Mouse (Mus musculus) retina, postnatal 1 day (tissue): ENCODE measurements at regions not wholly inside any gene's neighbourhood (a gene's known extent, or its start where the extent isn't known, plus 50 kb on each side); places are given as distances from the start of the nearest gene placed in this dataset.

Experiments
- DNase-seq: peaks from one replicate; pipeline ENCODE4 v3.0.0-alpha.2; 2012

DNA sequence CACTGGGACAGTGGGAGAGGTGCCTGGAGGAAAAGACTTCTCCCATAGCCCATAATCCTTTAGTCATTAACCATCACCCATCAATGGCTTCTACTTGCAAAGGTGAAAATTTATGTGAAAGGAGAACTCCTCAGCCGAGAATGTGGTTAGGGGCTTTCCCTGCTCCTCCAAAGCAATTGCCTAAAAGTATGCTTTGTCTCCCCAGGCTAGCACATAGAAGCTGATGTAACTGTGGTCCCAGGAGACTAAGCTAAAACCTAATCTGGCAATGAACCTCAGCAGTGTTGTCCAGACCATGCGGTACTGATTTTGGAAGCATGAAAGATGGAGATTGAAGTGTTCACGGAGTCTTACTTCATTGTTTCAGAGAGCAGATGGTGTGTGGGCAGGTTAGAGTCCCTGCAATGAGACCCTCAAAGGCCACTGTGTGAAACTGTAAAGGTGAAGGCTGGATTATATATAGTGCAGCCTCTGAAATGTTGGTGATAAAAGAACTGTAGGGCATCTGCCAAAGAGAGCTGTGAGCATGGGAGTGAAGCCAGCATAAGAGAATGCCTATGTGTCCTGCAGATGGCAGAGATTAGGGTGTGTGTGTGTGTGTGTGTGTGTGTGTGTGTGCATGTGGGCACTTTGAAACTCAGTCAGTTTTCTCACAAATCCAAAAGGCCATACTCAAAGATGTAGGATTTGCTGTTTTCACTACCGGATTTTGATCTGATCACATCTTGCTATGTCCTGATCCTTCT, 289.6 kb upstream of the Fermt1 start:
- no peak for DNase-seq

DNA sequence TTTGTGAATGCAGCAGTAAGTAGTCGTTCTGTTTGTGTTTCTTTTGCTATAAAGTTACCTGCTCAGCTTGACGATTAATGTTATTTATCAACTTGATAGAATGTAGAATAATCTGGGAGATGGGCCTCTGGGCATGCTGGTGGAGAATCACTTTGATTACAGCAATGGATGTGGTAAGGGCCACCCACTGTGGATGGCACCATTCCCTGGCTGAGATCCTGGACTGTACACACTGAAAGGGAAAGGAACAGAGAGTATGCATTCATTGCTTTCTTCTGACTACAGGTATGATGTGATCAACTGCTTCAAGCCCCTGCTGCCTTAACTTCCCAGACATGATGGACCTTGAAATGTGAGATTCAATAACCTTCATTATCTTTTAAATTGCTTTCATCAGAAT, 299.8 kb upstream of the Bmp2 start:
- no peak for DNase-seq

DNA sequence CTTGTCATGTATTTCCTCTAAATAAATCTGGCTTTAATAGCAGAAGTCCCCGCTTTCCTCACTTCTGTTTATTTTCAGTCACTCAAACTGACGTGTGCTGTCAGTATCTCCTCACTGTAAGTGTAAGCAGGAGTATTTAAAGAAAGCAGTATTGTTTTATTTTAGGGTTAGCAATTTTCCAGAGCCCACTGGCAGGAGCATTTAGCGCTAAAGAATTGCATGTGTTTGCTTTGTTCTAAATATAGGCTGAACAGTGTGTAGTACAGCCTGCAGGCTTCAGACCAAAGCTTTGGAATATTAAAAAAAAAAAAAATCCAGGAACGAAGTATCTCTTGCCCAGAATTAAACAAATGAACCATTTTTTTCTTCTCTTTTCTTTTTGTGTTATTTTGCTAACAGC, 277.5 kb upstream of the Bmp2 start:
- DNase-seq, result no peak

DNA sequence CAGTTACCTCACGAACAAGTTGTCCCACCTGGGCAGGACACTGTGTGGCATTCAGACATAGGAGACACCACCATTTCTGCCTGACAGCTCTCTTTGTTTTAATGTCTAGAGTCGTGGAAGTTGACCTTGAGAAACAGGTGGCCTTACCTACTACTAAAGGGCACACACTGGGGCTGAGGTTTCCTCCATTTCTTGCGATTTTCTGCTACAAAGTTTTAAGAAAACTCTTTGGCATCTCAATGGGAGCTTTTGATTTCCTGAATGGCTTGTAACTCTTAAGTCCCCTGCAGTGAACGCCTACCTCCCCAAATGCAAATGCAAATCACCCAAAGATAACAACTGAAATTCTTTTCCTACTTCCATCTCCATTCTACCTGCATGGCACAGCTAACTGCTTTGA, 273.4 kb upstream of the Bmp2 start:
- no peak for DNase-seq

DNA sequence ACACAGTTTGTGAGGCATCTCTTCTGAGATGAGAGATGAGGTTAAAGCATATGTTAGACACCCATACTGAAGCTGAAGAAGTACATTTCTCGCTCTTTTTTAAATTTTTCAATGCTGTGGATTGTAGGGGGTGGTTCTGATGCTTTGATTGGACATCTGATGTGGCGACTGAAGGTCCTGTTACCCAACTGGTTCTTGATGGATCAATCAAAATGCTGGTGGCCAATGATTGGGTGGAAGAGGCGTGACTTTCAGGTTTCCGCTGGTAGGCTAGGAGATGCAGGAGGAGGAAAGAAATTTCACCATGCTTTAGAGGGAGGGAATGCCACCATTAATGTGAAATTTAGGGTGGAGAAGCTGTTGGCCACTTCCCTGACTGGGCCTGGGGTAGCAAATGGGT, 272.7 kb upstream of the Bmp2 start:
- DNase-seq, result no peak

DNA sequence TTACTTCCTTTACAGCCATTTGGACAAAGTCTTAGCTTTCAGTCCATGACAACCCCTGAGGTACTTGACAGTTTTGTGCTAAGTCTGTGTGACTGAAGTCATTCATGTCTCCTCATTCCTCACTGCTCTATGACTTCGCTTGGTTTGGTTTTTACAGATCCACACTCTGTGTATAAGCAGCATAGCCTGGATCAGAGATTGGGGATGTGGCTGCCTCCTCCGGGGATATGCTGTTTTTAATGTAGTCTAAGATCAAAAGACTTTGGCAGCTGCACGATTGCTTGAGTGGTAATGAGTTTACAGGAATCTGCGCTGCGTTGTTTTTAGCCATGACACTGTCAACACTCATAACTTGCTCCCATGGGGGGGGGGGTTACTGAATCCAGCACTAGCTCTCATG, 269.3 kb upstream of the Bmp2 start:
- DNase-seq, result no peak

DNA sequence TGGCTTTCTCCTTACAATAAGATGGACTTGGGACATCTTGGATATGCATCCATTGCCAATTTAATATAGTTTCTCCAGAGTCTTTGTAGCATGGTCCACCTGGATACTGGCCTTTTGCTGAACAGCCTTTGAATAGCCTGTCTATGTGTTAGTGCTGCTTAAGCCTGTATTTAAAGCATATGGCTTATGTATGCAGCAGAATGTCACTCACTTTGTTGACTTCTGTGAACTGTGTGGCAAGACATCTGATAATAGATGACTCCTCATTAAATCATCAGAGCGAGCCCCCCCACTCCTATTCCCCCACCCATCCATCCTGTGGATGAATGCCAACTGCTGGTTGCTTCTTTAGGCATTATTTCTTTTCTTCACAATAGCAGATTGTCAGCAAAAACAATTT, 268.2 kb upstream of the Bmp2 start:
- DNase-seq, result no peak

DNA sequence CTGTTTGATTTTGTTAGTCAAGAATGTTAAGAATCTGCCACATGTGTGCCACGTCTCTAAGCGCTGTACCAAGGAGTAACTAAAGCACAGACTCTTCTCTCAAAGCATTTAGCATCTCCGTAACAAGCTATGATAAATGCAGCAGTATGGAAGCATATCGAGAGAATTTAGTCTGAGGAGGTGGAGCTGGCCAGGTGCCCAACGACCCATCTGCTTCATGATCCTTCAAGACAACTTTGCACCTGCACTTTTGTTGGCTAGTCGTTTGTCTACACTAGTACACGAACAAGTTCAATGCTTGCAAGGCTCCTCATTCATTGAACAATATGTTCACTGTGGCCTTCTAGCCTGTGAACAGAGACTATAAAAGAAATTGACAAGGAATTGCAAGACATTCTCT, 257.8 kb upstream of the Bmp2 start:
- DNase-seq, result no peak

DNA sequence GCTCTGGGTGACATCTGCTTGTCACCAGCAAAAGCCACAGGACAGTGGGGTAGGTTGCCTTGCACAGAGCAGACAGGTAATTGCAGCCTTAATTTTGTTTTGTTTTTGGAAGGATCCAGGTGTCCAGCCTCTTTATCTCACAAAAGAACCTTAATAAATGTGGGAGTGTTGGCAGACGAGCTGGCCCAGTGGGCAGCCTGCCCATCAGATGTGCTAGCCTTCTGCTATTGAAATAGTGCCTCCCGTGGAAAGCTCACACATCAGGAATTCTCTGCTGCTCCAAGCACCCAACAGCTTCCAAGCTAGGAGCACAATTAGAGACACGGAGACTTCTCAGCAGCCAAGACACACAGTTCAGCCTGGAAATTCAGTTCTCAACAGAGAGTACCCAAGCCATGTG, 246.0 kb upstream of the Bmp2 start:
- DNase-seq, result no peak

DNA sequence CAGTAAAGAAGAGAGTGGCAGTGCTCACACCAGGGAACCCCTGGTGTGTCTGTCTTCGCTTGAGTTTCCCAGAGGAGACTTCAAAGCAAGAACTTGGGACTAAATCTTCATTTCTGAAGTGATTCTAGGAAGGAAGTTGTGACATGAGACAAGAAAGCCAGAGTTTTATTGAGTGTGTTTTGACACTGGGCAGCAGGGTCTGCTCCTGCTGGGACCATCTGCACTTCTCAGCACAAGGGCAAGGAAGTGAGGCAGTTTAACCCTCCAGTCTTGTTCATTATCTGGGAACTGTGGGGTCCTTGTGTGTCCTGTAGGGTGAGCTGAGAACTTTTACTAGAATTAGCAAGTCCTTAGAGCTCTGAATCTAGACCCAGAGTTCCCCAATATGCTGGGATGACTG, 241.0 kb upstream of the Bmp2 start:
- DNase-seq, result no peak

DNA sequence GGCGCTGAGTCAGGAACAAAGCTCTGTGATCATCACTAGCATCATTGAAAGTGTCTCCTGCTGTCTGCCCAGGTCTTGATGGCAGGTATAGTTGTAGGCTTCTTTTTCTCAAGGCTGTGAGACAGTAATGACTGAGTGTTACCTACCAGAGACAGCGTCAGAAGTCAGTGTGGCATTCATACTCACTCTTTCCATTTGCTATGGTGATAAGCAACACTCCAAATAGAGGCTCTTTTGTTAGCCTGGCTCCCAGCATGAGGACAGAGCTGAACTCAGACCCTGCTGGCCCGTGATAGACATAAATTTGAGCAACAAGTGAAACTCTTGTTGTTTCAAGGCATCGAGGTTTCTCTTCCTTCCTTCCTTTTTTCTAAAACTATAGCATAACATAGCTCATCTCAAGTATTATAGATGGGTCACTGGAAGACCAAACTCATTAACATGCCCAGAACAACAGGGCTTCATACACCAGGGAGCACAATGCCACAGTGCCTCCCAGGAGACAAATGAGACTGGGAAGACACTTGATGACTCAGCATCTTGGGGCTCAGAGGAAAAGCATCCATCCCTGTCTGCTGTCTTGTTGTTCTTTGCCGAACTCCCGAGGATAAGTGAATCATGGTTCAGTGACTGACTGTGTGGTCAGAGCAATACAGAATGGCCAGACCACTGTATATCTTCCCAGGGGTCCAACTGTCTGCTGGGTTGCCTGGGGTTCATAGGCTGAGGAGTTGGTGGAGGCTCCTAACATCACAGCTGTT, 225.5 kb upstream of the Bmp2 start:
- peak; percentile 15 for DNase-seq

DNA sequence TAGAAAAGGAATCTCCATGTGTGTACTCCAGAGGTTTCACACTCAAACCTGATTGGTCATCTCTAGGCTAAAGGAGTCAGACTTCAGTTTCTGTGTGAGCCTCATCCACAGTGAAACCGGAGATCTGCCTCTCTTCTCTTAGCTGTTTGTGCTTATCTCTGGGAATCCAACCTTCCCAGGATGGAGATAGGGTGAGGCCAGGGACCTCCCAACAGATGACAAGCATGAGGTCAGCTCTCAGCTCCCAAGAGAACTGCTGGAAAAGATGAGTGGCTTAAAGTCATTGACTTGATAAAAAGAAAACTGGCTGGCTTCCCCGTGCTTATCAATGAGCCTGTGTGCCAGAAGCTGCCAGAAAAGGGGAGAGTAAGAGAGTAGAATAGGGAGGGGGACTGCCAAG, 224.3 kb upstream of the Bmp2 start:
- DNase-seq, result no peak

DNA sequence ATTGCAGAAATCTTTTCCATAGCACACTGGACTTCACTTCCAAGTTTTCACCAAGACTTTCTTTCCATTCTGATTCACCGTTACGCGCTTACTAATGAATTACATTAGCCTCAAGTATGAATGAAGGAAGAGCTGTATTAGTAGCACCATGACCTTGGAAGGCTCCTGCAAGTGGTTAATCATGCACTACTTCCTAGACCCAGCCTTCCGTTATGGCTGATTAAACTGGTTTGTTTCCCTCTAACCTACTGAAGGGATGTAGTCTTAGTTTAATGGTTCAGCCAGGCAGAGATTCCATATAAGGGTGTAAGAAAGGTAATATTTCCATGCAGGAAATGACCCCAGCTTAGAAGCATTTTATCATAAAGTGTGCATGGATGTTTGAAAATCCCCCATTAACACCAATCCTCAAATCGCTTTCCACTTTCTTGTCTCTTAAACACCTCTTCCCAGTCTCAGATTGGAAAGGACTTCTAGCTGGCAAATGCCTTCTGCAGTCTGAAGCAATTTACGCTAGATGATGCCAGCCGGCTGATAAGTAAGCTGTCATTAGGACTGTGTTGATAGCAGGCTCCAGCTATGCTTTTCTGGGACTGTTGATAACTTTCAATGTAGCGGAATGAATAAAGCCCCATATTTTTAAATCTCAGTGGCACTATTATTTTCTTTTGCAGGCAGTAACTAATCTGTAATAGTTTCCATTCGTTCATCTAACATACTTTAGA, 215.6 kb upstream of the Bmp2 start:
- no peak for DNase-seq

DNA sequence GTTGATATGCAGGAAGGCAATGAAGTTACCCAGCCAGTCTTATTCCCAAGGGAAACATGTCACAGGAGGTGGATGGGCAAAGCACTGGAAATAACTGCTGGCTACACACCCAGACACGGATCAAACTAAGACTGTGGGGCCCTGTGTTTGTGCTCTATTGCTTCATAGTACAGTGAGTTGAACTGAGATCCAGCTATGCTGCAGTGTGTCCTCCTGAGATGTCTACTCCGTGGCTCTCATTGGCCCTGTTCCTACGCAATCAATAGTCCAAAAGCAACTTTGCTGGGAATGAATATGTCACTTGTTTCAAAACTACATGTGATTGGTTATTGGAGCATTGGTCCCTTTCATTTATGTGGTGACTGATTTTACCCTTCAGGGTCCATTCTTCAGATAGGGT, 213.8 kb upstream of the Bmp2 start:
- no peak for DNase-seq

DNA sequence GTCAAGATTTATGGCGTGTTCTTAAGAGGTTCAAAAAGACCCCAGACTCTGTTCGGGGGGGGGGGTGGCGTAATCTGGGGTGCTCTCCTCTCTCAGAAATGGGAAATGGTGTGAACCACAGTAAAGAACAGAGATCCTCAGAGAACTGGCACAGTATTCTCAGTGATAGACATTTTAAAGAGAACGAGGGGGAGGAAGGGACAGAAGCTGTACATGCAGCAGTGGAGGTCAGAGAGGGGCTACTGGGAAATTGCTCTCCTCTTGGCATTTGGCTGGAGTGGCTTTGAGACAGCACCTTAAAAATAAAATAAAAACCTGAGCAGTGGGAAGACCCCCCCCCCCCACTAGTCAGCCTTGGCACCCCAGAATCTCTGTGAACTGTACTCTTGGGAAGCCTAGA, 210.6 kb upstream of the Bmp2 start:
- DNase-seq, result no peak

DNA sequence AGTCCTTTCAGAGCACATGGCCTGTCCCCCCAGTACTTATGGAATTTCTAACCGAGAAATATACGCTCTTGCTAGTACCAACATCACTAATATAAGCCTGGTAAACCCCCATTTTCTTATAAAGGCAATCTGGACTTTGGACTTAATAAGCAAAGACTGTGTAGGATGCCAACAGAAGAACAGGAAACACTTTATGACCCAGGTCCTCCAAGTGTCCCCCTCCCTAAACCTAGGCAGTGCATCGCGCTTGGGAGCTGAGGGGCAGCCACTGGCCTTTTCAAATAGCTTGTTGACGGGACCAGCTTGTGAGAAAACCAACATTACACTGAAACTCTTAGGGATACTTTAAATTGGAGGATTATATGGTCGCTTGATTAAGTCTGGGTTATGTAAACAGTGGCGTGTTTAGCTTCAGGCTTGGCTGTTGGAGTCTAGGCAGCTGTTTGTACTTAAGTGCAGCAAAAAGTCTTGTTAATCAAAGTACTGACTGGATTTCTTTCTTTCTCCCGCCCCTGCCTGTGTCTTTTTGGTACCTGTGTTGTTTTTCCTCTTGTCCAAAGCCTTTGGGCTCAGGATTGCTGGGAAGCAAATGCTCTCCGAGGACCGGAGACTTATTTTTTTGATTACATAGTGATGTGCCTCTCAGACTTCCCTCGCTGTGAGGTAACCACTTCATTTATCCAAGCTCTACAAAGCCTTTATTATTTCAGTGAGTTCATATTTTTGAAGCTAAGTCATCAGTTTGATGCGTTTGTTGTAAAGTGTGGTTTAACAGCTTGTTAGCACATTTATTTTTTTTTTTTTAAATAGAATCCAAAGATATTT, 205.8 kb upstream of the Bmp2 start:
- no peak for DNase-seq

DNA sequence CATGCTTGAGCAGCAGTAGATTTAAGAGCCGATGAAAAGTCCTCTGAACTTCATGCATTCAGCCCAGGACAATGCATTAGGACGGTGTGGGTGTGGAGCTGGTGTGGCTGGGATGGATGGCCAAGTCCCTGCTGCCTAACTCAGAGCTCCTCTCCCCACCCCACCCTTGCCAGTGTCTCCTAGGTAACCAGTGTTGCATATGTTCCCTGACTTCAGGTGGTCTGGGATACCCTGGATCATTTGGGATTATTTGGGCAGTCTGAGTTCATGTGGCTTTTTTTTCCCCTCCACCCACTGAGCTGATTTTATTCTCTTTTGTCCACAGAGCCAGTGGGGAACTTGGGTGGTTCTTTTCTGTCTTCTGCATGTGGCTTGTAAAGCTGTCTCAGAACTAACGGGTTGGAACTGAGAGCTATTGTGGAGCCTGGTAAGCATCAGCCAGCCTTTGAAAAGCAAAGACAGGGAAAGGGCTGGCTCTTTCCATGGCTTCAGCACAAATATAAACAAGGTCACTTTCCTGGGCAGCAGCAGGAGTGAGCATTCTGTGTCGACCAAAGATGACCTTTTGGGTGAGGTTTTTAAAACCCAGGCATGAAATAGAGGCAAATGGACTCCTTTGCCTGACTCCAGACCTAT, 205.1 kb upstream of the Bmp2 start:
- DNase-seq, result no peak

DNA sequence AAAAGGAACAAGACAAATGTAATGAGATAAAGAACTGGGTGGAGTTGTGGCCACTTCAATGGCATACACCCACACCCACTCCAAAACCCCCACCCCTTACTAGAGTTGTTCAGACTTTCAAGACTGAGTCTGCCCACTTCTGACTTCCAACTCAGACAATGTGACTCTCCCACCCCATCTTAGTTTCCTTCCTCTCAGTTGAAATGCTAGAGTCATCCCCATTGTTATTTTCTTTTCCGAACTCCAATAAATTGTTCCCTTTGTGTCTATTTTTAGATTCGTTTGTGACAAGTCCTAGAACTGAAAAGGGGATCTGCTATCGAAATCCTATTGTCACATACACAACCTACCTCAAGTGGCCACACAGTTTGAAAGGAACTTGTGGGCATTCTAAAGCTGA, 200.7 kb upstream of the Bmp2 start:
- DNase-seq, result no peak

DNA sequence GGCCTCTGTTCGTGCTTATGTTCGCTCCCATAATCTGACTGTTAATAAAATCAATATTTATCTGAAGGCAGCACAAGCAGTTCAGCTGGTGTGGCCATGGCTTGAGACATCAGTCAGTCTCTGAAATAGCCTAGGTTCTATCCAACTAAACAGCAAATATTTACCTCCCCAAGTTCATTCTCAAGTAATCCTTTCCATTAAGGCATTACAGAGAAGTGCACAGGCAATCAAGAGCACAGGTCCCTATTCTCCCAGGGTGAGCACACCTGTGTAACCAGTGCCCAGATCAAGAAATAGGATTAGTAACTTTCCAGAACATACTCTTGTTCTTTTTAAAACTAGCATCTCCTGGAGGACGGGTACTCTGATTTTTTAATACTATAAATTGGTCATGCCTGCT, 199.2 kb upstream of the Bmp2 start:
- no peak for DNase-seq

DNA sequence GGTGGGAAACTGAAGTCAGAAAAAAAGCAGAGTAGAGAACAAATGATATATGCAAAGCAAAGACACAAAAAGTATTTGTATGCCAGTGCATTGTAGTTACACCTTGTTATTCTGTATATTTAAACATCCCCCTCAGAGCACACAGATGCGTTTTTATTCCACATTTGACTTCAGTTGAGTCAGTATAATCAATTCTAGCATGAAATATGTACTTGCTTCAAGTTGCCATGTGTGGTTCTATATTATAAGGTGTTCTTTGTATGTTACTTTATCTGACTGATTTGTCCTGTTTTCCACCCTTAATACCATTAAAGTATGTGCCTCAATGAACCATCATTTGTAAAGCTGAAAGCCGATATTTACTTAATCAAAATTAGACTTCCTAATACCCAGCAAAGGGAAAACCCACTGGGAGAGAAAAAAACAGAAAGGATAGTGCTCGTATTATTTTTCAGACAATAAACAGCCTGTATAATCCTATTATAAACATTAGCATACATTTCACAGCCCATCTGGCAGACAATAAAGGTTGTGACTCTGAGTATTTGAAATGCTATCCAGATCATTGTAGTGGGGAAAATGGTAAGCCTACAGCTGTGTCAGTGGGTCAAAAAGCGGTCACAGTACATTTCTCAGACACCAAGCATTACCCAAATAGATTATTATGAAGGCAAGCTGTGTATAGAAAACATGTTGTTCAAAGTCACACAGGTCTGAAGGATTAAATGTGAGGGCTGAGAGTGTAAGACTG, 189.1 kb upstream of the Bmp2 start:
- peak; percentile 70 for DNase-seq

DNA sequence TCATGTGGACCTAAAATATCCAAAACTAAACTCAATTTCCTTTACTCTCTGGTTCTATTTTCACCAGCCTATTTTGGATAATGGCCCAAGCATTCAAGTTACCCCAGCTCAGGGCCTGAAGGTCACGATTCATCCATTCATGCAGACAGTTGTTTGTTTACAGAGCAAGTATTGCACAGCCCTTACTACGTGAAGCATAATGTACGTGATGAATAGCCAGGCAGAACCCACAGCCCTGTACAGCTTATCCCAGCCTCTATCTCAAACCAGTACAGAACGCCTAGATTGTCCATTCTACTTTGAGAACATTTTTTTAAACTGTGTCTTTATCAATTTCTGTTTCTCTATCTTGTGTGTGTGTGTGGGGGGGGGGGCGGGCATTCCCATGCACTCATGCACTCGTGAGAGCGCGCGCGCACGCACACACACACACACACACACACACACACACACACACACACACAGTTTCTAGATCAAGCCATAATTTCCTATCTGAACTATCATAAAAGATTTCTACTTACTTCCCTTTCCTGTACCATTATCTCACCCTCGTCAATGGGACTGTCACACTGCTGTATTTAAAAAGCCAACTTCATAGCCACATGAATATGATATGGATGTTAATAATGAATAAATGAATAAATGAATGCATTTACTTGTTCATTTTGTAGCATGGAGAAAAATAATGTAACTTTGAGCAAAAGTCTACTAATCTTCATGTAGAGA, 180.3 kb upstream of the Bmp2 start:
- DNase-seq, result no peak
